Mouse (Mus musculus): ENCODE data around the gene Vamp2. TPM values are rescaled to one million over a fixed set of nuclear protein-coding genes. Genes with fewer than 3 reads are reported as not detected.

The Vamp2 gene
- 1,000 to 10,000 TPM; 1,099 to 1,151 TPM for total RNA-seq (2021)

DNA sequence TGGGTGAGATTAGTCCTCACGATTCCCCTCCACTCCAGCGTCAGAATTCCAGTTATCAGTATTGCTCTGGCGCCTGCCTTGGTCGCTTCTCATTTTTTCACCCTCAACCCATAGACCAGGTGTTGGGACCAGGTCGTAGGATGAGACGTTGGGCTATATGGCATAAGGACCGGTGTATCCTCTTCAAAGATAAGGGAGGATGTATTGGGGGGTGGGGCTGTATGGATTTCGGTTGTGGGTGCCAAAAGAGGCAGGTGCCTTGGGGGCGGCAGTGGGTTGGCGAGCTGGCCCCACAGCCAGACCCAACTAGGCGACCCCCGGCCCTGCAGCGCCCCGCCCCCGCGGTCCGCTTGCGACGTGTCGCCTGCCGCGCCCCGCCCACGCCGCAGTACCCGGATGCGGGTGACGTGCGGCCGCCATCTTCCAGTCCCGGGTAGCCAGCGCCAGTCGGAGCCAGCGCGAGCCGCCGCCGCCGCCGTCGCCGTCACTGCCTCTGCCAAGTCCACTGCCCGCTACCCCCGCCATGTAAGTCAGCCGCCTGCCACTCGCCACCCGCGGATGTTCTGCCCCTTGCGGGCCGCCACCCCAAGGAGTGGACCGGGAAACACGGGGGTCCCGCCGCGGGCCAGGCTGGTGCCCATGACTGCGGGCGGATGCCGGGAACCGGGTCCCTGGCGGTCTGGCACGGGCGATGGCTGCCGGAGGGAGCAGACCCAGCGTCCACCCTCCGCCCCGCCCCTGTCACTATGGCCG is at the start of gene Vamp2:
Vamp2 (plus strand) TSS at position 388 of the 753 bp plus-strand sequence.
- DNase-seq (ENCODE audit: low spot score in 2 of 2) = peak; percentile 94 to 95
- intact Hi-C loops (cut with DNase I) = loop anchor here (5.0 kb wide), 1 partner anchor 34 kb away; the partner anchor contains the start of genes 9130213A22Rik and Hes7

DNA sequence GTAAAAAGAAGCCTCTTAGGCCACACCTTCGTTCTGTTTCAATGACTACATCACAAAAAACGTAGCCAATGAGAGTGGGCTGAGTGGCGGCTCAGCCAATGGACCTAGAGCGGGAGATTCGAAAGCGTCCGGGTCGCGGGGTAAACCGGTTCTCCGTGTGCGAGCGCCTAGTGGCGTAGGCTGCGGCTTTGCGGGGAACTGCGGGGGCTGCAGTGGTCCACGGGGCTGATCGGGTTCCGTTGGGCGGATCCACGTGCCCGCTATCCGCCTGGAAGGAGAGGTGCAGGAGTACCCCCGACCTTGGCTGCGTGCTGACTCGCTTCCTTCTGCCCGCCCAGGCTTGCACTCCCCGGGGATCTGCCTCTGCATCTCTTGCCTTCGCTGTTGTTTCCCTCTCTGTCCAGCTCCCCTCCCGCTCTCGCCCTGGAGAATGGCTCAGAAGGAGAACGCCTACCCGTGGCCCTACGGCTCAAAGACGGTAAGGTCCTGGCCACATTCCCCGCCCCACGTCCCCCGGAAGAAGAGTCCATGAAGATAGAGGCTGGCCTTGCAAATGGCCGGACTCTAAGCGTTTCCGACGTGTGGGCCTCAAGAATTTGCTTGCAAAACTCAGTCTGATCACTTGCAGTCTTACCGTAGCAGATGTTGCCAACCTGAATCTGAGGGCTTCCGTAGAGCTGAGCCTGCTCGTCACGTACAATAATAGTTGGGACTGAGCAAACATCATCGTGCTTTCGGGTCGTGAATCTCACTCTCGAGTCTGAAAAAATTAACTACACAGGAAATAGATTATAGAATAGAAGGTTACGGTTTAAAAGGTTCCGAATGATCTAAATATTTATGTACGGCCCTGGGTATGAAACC is 42.5 kb upstream of the Vamp2 start, which contains the start of gene Aurkb:
Aurkb (plus strand) TSS at position 117 of the 864 bp plus-strand sequence.
- DNase-seq (ENCODE audit: low spot score in 2 of 2) = peak; percentile 66 to 78
- intact Hi-C loops (cut with DNase I) = no loop called here

- intact Hi-C loops (cut with DNase I) = no loop called here
- DNase-seq (ENCODE audit: low spot score in 2 of 2) = no peak
Observed at GRCm38 (mm10) chr11:69046395-69046774, 41.9 kb upstream of the Vamp2 start.

- intact Hi-C loops (cut with DNase I) = no loop called here
- no peak for DNase-seq (ENCODE audit: low spot score in 2 of 2)
Observed at GRCm38 (mm10) chr11:69047592-69047991, 40.7 kb upstream of the Vamp2 start.

- DNase-seq (ENCODE audit: low spot score in 2 of 2) = no peak
- intact Hi-C loops (cut with DNase I) = no loop called here
Observed at GRCm38 (mm10) chr11:69048151-69048550, 40.1 kb upstream of the Vamp2 start.

DNA sequence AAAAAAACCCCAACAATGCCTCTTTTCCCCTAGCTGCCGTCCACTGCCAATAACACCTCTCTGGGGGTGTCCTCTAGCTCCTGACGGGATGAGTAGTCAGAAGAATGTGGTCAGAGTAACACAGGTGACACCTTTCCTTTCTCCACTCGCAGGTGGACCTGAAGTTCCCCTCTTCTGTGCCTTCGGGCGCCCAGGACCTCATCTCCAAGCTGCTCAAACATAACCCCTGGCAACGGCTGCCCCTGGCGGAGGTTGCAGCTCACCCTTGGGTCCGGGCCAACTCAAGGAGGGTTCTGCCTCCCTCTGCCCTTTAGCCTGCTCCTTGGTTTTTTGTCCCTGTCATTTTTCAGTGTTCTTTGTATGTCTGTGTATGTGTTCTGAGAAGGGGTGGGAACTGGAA is 37.5 kb upstream of the Vamp2 start:
- no peak for DNase-seq (ENCODE audit: low spot score in 2 of 2)
- intact Hi-C loops (cut with DNase I) = no loop called here

DNA sequence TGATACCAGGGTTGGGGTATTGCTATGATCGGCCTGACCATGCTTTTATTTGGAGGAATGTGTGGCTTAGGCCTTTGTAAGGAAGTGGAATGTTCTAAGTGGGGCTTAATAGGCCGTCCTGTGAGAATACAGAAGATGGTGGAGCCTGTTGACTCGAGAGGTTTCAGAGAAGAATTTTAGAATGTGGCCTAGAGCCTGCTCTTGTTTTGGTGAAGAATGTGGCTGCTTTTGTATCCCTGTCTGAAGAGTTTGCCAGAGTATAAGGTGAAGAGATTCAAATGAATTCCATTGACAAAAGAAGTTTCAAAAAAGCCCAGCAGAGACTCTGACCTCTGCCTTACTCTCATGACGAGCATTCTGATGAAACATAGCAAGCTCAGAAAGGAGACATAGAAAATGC is 36.5 kb upstream of the Vamp2 start:
- intact Hi-C loops (cut with DNase I) = no loop called here
- no peak for DNase-seq (ENCODE audit: low spot score in 2 of 2)

DNA sequence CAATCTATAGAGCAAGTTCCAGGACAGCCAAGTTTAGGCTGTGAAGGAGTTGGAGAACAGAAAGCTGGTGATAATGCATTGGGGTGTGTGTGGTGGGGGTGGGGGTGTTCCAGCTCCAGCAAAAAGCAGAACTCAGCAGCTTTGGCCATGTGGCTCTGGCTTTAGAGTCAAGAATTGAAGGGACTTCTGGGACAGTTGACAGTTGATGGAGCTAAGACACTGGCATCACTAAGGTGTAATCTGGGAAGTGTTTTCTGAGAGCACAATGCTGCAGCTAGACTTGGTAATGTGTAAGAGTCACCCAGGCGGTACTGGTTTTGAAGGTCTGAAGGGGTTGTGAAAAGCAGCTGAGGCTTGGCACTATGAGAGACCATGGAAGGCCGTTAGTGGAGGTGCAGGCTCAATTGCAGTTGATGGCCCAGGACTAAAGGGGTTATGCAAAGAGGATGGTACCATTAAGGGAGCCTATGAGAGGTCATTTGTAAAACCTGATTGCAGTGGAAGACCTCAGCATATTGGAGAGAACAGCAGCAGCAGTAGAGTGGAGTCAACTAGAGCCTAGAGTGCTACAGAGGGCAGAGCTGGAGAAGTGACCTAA is 35.4 kb upstream of the Vamp2 start:
- DNase-seq (ENCODE audit: low spot score in 2 of 2) = no peak
- intact Hi-C loops (cut with DNase I) = no loop called here

GRCm38 (mm10) chr11:69053848-69054247 is 34.4 kb upstream of the Vamp2 start:
- intact Hi-C loops (cut with DNase I) = no loop called here
- no peak for DNase-seq (ENCODE audit: low spot score in 2 of 2)

GRCm38 (mm10) chr11:69058265-69058664 is 30.0 kb upstream of the Vamp2 start:
- intact Hi-C loops (cut with DNase I) = no loop called here
- no peak for DNase-seq (ENCODE audit: low spot score in 2 of 2)

GRCm38 (mm10) chr11:69058729-69059356 is 29.4 kb upstream of the Vamp2 start:
- DNase-seq (ENCODE audit: low spot score in 2 of 2) = no peak
- intact Hi-C loops (cut with DNase I) = no loop called here

DNA sequence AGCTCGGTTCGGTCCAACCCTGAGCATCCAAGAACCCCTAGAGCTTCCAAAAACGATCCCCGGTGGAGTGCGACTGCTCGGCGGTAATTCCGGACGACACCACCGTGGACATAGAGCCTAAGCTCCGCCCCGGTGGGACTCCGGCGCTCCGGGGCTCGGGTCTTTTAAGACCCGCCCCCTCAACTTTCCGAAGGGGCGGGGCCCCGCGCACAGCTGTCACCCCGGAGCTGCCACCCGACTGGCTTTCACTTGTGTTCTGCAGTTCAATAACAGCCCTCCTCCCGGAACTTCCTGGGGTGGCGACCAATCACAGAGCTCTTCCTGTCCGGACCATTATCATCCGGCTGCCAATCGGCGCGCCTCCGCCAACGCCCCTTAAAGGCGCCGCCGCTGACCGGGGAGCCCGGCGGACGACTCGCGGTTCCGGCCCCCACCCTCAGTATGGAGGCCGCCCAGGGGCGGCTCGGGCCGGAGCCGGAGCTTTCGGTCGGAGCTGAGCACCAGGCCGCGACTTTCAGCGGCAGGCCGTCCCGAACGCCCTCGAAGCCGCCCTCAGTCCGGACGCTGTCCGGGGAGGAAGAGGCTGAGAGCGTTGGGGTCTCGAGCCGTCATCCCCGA is 28.8 kb upstream of the Vamp2 start, which contains the start of gene Borcs6:
Borcs6 (plus strand) TSS at position 361 of the 618 bp plus-strand sequence.
- intact Hi-C loops (cut with DNase I) = no loop called here

DNA sequence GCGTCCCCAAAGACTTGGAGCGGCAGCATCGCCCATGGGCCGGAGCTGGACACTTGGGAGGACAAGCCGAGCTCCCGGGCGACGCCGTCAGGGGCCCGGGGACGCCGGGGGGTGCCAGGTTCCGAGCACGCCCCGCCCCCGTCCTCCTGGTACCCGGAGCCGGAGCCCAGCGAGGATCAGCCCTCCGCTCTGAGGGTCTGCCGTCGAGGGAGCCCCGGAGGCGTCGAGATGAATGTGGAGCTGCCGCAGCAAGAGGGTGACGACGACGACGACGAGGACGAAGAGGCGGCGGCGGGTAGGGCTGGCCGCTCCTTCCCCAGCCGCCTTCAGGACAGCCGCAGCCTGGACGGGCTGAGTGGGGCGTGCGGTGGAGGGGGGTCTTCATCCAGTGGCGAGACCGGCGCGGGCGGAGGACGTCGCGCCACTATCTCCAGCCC is 28.3 kb upstream of the Vamp2 start:
- intact Hi-C loops (cut with DNase I) = loop anchor here (5.0 kb wide), 1 partner anchor 177 kb away; the partner anchor contains the start of gene Gucy2e
- DNase-seq (ENCODE audit: low spot score in 2 of 2) = no peak

More for the DNA sequence above, 28.8 kb upstream of the Vamp2 start, which contains the start of gene Borcs6:
- DNase-seq (ENCODE audit: low spot score in 2 of 2) = peak; percentile 96 to 99

DNA sequence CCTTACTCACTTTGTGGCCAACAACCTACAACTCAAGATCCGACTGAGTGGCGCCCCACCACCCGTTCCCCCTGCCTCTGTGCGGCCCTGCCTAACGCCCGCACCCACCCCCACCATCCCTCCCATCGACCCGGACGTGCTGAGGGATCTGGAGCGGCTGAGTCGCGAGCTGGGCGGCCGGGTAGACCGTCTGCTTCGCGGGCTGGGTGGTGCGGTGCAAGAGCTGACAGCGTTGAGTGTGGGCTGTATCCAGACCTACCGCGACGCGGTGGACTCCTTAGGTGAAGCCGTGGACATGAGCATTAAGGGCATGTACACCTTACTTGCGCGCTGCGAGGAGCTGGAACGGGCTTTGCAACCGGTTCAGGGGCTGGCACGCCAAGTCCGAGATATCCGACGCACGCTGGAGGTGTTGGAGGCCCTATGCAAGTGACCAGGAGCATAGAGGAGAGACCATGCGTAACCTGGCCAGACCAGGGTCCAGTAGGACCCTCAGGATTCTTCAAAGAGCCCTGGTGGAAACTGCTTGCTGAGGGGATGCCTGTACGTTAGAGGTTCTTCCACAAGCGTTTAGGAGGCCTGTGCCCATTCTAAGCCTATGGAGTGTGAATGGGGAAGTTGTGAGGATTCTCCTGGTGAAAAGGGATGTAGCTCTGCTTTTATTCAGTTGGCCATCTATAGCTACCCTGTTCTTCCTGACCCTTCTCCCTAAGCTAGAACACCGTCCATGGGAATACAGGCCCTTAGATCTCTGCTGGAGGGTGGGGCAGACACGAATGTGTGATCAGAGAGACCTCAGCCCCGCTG is 27.6 kb upstream of the Vamp2 start:
- peak in 1 of 2 experiments; percentile 21 for DNase-seq (ENCODE audit: low spot score in 2 of 2)
- intact Hi-C loops (cut with DNase I) = loop anchor here (5.0 kb wide), 1 partner anchor 177 kb away; the partner anchor contains the start of gene Gucy2e

DNA sequence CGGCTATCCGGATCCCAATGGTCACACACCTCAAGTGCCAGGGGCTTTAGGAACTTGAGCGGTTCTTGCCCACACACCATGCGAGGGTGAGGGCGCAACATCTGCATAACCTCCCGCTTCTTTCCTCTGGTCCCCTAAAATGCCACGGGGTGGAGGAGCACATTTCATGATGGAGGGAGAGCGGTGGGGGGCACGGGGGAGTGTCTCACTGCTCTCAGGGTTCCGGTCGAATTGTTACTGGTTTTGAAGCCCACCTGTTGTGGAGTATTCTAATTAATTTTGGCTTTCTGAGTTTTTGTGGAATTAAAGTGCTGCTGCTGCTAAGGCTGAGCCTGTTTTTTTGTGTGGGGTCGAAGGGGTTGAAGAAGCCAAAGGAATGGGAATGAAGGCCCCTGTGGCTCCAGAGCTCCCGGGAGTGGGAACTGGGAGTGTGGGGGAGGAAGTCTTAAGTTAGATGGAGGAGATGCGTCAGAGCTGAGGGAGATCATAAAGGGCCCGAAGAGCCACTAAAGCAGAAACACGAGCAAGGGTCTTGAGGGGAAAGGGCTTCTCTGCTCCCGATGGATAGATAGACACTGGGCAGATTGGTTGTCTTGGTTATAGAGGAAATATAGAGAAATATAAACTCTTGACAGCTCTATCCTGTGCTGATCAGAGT is 26.9 kb upstream of the Vamp2 start:
- intact Hi-C loops (cut with DNase I) = loop anchor here (5.0 kb wide), 1 partner anchor 176 kb away; the partner anchor contains the start of gene Gucy2e

DNA sequence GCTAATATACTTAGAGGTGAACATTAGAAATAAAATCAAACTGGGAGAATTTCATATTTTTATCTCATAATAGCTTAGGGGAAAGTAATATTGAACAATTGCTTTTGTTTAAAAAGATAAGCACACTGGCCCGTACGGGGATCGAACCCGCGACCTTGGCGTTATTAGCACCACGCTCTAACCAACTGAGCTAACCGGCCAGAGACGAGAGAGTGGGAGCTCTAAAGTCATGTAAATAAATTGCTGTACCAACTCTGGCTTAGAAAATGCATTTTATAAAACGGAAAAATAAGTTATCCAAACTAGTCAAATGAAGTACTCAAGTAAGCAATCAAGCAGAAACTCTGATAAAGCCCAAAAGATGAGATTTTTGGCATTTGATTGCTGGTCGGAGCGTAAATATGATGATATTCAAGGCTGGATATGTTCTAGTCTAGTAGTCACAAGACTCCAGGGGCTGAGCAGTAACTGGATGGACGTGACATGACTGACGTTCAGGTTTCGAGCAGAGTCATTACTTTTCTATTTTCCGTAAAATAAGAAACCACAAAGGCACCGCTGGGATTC is 26.0 kb upstream of the Vamp2 start:
- intact Hi-C loops (cut with DNase I) = loop anchor here (5.0 kb wide), 1 partner anchor 175 kb away; the partner anchor contains the start of gene Gucy2e
- peak; percentile 81 to 86 for DNase-seq (ENCODE audit: low spot score in 2 of 2)

More for the DNA sequence above, 26.9 kb upstream of the Vamp2 start:
- DNase-seq (ENCODE audit: low spot score in 2 of 2) = no peak

GRCm38 (mm10) chr11:69062761-69063224 is 25.5 kb upstream of the Vamp2 start:
- intact Hi-C loops (cut with DNase I) = loop anchor here (1.0 to 5.0 kb wide), 3 partner anchors 21 to 175 kb away; partner anchors contain the start of genes 9130213A22Rik and Gucy2e
- DNase-seq (ENCODE audit: low spot score in 2 of 2) = peak; percentile 97 to 98
